Mouse (Mus musculus): ENCODE measurements around the gene Rbfox3. TPM values are rescaled to one million over a fixed set of nuclear protein-coding genes. Genes with fewer than 3 reads are reported as not detected.

Rbfox3 gene
- total and polyA plus RNA-seq, 3 experiments, result not detected

- no peak overlapping the region for H3K27ac ChIP-seq (ENCODE audit: insufficient read depth, low read depth)
- no peak overlapping the region for H3K9ac ChIP-seq (ENCODE audit: insufficient read depth, low read depth)
- no peaks in the 10 kb centered on the region for H3K9me3 ChIP-seq (replicated peaks; ENCODE audit: low read length)
- no peak overlapping the region for H3K4me3 ChIP-seq (replicated peaks in 1 of 3; ENCODE audit: low read depth in 2 of 3, low read length in 2 of 3, poor library complexity in 1 of 3)
- no peaks in the 10 kb centered on the region for H3K79me2 ChIP-seq (replicated peaks; ENCODE audit: control insufficient read depth, extremely low read depth, insufficient read depth, poor library complexity, severe bottlenecking)
- H3K4me2 ChIP-seq (ENCODE audit: insufficient read depth, low read depth, poor library complexity, severe bottlenecking), result no peak overlapping the region
- peaks cover 47% of the 10 kb centered on the region for H3K27me3 ChIP-seq (replicated peaks)
- H3K4me1 ChIP-seq (ENCODE audit: control insufficient read depth in 1 of 2, insufficient read depth in 2 of 2), result no peaks in the 10 kb centered on the region
- TF ChIP-seq PAX5 (IDR thresholded peaks at IDR 0.05; ENCODE audit: low read length), result no peak
- no peak for TF ChIP-seq JUN (IDR thresholded peaks at IDR 0.05; ENCODE audit: insufficient read depth, low read depth, low read length)
- no peak for TF ChIP-seq RCOR1 (conservative IDR thresholded peaks at IDR 0.05; ENCODE audit: low read depth, low read length)
- TF ChIP-seq KAT2A (IDR thresholded peaks at IDR 0.05; ENCODE audit: insufficient replicate concordance, low read length), result no peak
- no peak for TF ChIP-seq ZMIZ1 (IDR thresholded peaks at IDR 0.05; ENCODE audit: low read depth, low read length)
- no peak for TF ChIP-seq MAX (IDR thresholded peaks at IDR 0.05; ENCODE audit: low read length)
- no peak for TF ChIP-seq RAD21 (IDR thresholded peaks at IDR 0.05; ENCODE audit: low read depth, low read length)
- no peak for TF ChIP-seq NELFE (IDR thresholded peaks at IDR 0.05; ENCODE audit: low read depth, low read length)
- no peak for TF ChIP-seq IRF4 (IDR thresholded peaks at IDR 0.05; ENCODE audit: low read depth, low read length)
- no peak for TF ChIP-seq NRF1 (IDR thresholded peaks at IDR 0.05; ENCODE audit: low read depth, low read length)
- TF ChIP-seq MEF2A (IDR thresholded peaks at IDR 0.05; ENCODE audit: borderline replicate concordance, low read depth, low read length), result no peak
- TF ChIP-seq ETS1 (conservative IDR thresholded peaks at IDR 0.05; ENCODE audit: low read depth, low read length), result no peak
- no peak for TF ChIP-seq CHD2 (IDR thresholded peaks at IDR 0.05; ENCODE audit: low read length)
- TF ChIP-seq MXI1 (IDR thresholded peaks at IDR 0.05; ENCODE audit: low read depth, low read length), result no peak
- TF ChIP-seq UBTF (IDR thresholded peaks at IDR 0.05; ENCODE audit: low read depth, low read length), result no peak
- TF ChIP-seq EP300 (IDR thresholded peaks at IDR 0.05; ENCODE audit: low read length), result no peak
- TF ChIP-seq TBP (conservative IDR thresholded peaks at IDR 0.05; ENCODE audit: low read depth, low read length), result no peak
- TF ChIP-seq CTCF (conservative IDR thresholded peaks at IDR 0.05 in 1 of 2, IDR thresholded peaks at IDR 0.05 in 1 of 2; ENCODE audit: low read depth in 2 of 2, low read length in 2 of 2), result no peak
- no peak for DNase-seq (ENCODE audit: extremely low read depth)
- no peaks in the 10 kb centered on the region for H3K36me3 ChIP-seq (replicated peaks in 1 of 2; ENCODE audit: control insufficient read depth in 1 of 2, insufficient read depth in 1 of 2, low read length in 1 of 2)
- in situ Hi-C loops (cut with MboI; ENCODE audit: low pct_ligation_motif_present, low pct_unique_long_range_greater_than_20kb, low sequenced_read_pairs), result loop anchor here (10.0 kb wide), 1 partner anchor 161 kb away; no protein-coding TSS in a partner anchor
- dilution Hi-C loops (cut with MboI; ENCODE audit: extremely low pct_ligation_motif_present, extremely low pct_unique_long_range_greater_than_20kb, low sequenced_read_pairs), result no loop called here
Observed at GRCm38 (mm10) chr11:118583989-118584388, 327.4 kb downstream of the Rbfox3 start.

DNA sequence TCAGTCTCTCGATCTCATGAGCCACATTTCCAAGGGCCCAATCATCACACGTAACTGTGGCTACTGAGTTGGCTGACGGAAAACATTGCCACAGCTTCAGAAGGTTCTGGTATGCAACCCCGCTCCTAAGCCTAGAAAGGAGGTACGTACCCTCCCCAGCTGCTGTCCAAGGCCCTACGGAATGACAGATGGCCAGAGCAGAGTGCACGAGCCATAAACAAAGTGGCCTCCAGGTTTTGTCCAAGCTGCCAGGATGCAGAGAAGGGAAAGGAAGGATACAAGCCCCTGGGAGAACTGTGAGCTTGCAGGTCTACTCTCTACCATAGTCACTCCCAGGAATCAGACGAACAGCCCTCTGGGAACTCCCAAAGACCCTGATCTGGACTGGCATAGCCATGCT lies 327.8 kb downstream of the Rbfox3 start:
- H3K4me1 ChIP-seq (ENCODE audit: control insufficient read depth in 1 of 2, insufficient read depth in 2 of 2), result no peaks in the 10 kb centered on the region
- H3K27me3 ChIP-seq (replicated peaks), result peaks cover 48% of the 10 kb centered on the region
- dilution Hi-C loops (cut with MboI; ENCODE audit: extremely low pct_ligation_motif_present, extremely low pct_unique_long_range_greater_than_20kb, low sequenced_read_pairs), result no loop called here
- no peak overlapping the region for H3K4me2 ChIP-seq (ENCODE audit: insufficient read depth, low read depth, poor library complexity, severe bottlenecking)
- no peaks in the 10 kb centered on the region for H3K36me3 ChIP-seq (replicated peaks in 1 of 2; ENCODE audit: control insufficient read depth in 1 of 2, insufficient read depth in 1 of 2, low read length in 1 of 2)
- no peaks in the 10 kb centered on the region for H3K9me3 ChIP-seq (replicated peaks; ENCODE audit: low read length)
- H3K27ac ChIP-seq (ENCODE audit: insufficient read depth, low read depth), result no peak overlapping the region
- no peak for DNase-seq (ENCODE audit: extremely low read depth)
- H3K9ac ChIP-seq (ENCODE audit: insufficient read depth, low read depth), result no peak overlapping the region
- no peak for TF ChIP-seq JUN (IDR thresholded peaks at IDR 0.05; ENCODE audit: insufficient read depth, low read depth, low read length)
- no peak for TF ChIP-seq ZMIZ1 (IDR thresholded peaks at IDR 0.05; ENCODE audit: low read depth, low read length)
- no peak for TF ChIP-seq MAX (IDR thresholded peaks at IDR 0.05; ENCODE audit: low read length)
- TF ChIP-seq UBTF (IDR thresholded peaks at IDR 0.05; ENCODE audit: low read depth, low read length), result no peak
- no peak for TF ChIP-seq MAZ (IDR thresholded peaks at IDR 0.05; ENCODE audit: low read depth, low read length)
- no peaks in the 10 kb centered on the region for H3K79me2 ChIP-seq (replicated peaks; ENCODE audit: control insufficient read depth, extremely low read depth, insufficient read depth, poor library complexity, severe bottlenecking)
- no peak overlapping the region for H3K4me3 ChIP-seq (replicated peaks in 1 of 3; ENCODE audit: low read depth in 2 of 3, low read length in 2 of 3, poor library complexity in 1 of 3)
- in situ Hi-C loops (cut with MboI; ENCODE audit: low pct_ligation_motif_present, low pct_unique_long_range_greater_than_20kb, low sequenced_read_pairs), result loop anchor here (10.0 kb wide), 1 partner anchor 161 kb away; no protein-coding TSS in a partner anchor

Data from CH12.LX (cell line).